Mouse (Mus musculus): ENCODE results near the gene Rplp1. TPM values are rescaled to one million over a fixed set of nuclear protein-coding genes. Genes with fewer than 3 reads are reported as not detected.

The Rplp1 gene
- polyA plus RNA-seq, 1 experiment from 2014 or later: 1,160 TPM

- H3K9me3 ChIP-seq (ENCODE audit: control insufficient read depth, low read length): no peaks in the 10 kb centered on the region
- H3K4me3 ChIP-seq (ENCODE audit: control insufficient read depth in 1 of 2, insufficient read depth in 1 of 2, low read depth in 1 of 2, low read length in 2 of 2): no peak overlapping the region
- WGBS: 72% methylated on average over 8 of the region's 8 CpGs
- peaks cover 25% of the 10 kb centered on the region; the same call in 1 of the 2 replicates for H3K27me3 ChIP-seq (ENCODE audit: control insufficient read depth, insufficient read depth, low read length)
- H3K4me1 ChIP-seq (ENCODE audit: control insufficient read depth in 2 of 2, insufficient read depth in 2 of 2, low read length in 2 of 2): peaks cover 0 to 6% of the 10 kb centered on the region in 2 experiments; a peak in 3 of 4 replicates
- H3K36me3 ChIP-seq (ENCODE audit: control insufficient read depth, insufficient read depth, low read length): no peaks in the 10 kb centered on the region
- ATAC-seq (ENCODE audit: insufficient number of reproducible peaks, insufficient read depth, low FRiP score, low read depth): no peak
- H3K27ac ChIP-seq (replicated peaks in 1 of 2; ENCODE audit: control insufficient read depth in 1 of 2, insufficient read depth in 1 of 2, low read depth in 2 of 2, low read length in 2 of 2): no peak overlapping the region
- H3K4me2 ChIP-seq (ENCODE audit: low read length): no peak overlapping the region
- H3K9ac ChIP-seq (ENCODE audit: low read length): no peak overlapping the region
Observed at GRCm38 (mm10) chr9:61873325-61873724, 41.0 kb downstream of the Rplp1 start.

- WGBS: 71% methylated on average over 8 of the region's 8 CpGs
- Histone ChIP-seq H3K27me3 (ENCODE audit: control insufficient read depth, insufficient read depth, low read length) (peaks cover 17% of the 10 kb centered on the region; the same call in 1 of the 2 replicates), H3K4me3 (ENCODE audit: control insufficient read depth in 1 of 2, insufficient read depth in 1 of 2, low read depth in 1 of 2, low read length in 2 of 2) (no peak overlapping the region), H3K4me1 (ENCODE audit: control insufficient read depth in 2 of 2, insufficient read depth in 2 of 2, low read length in 2 of 2) (peaks cover 0 to 3% of the 10 kb centered on the region in 2 experiments; a peak in 1 of 4 replicates), H3K4me2 (ENCODE audit: low read length) (no peak overlapping the region), H3K9ac (ENCODE audit: low read length) (no peak overlapping the region), H3K36me3 (ENCODE audit: control insufficient read depth, insufficient read depth, low read length) (no peaks in the 10 kb centered on the region), H3K27ac (replicated peaks in 1 of 2; ENCODE audit: control insufficient read depth in 1 of 2, insufficient read depth in 1 of 2, low read depth in 2 of 2, low read length in 2 of 2) (no peak overlapping the region), H3K9me3 (ENCODE audit: control insufficient read depth, low read length) (no peaks in the 10 kb centered on the region)
- no peak for ATAC-seq (ENCODE audit: insufficient number of reproducible peaks, insufficient read depth, low FRiP score, low read depth)
Observed at GRCm38 (mm10) chr9:61872246-61872941, 41.9 kb downstream of the Rplp1 start.

- Histone ChIP-seq H3K4me3 (ENCODE audit: control insufficient read depth in 1 of 2, insufficient read depth in 1 of 2, low read depth in 1 of 2, low read length in 2 of 2) (no peak overlapping the region), H3K4me1 (ENCODE audit: control insufficient read depth in 2 of 2, insufficient read depth in 2 of 2, low read length in 2 of 2) (peaks cover 0 to 3% of the 10 kb centered on the region in 2 experiments; a peak in 1 of 4 replicates), H3K4me2 (ENCODE audit: low read length) (no peak overlapping the region), H3K27me3 (ENCODE audit: control insufficient read depth, insufficient read depth, low read length) (peaks cover 17% of the 10 kb centered on the region), H3K36me3 (ENCODE audit: control insufficient read depth, insufficient read depth, low read length) (no peaks in the 10 kb centered on the region), H3K9ac (ENCODE audit: low read length) (no peak overlapping the region), H3K9me3 (ENCODE audit: control insufficient read depth, low read length) (no peaks in the 10 kb centered on the region), H3K27ac (replicated peaks in 1 of 2; ENCODE audit: control insufficient read depth in 1 of 2, insufficient read depth in 1 of 2, low read depth in 2 of 2, low read length in 2 of 2) (no peak overlapping the region)
- WGBS: 81% methylated on average over 6 of the region's 6 CpGs
- ATAC-seq (ENCODE audit: insufficient number of reproducible peaks, insufficient read depth, low FRiP score, low read depth): no peak; the same call in 1 of the 2 replicates
Observed at GRCm38 (mm10) chr9:61871839-61872238, 42.5 kb downstream of the Rplp1 start.

GRCm38 (mm10) chr9:61867659-61868058 lies 46.7 kb downstream of the Rplp1 start:
- Histone ChIP-seq H3K4me3 (ENCODE audit: control insufficient read depth in 1 of 2, insufficient read depth in 1 of 2, low read depth in 1 of 2, low read length in 2 of 2) (no peak overlapping the region), H3K4me1 (ENCODE audit: control insufficient read depth in 2 of 2, insufficient read depth in 2 of 2, low read length in 2 of 2) (peaks cover 0 to 3% of the 10 kb centered on the region in 2 experiments; a peak in 1 of 4 replicates), H3K36me3 (ENCODE audit: control insufficient read depth, insufficient read depth, low read length) (no peaks in the 10 kb centered on the region), H3K9me3 (ENCODE audit: control insufficient read depth, low read length) (no peaks in the 10 kb centered on the region), H3K27me3 (ENCODE audit: control insufficient read depth, insufficient read depth, low read length) (peaks cover 16% of the 10 kb centered on the region), H3K9ac (ENCODE audit: low read length) (no peak overlapping the region), H3K4me2 (ENCODE audit: low read length) (no peak overlapping the region), H3K27ac (replicated peaks in 1 of 2; ENCODE audit: control insufficient read depth in 1 of 2, insufficient read depth in 1 of 2, low read depth in 2 of 2, low read length in 2 of 2) (no peak overlapping the region)
- no peak for ATAC-seq (ENCODE audit: insufficient number of reproducible peaks, insufficient read depth, low FRiP score, low read depth)
- whole genome bisulfite sequencing: 38% methylated on average over 11 of the region's 11 CpGs

Other genes with a start within 250 kb of the Rplp1 start
- gene Kif23, start 32.2 kb upstream of the Rplp1 start, polyA plus RNA-seq (2014; fragmentation: Nextera tagmentation; extraction: Ambion mirVana): 77.1 and 82.9 TPM in 2 replicates
- 0.38 and 0.44 TPM in 2 replicates for gene Paqr5, start 112.3 kb upstream of the Rplp1 start, polyA plus RNA-seq (2014; fragmentation: Nextera tagmentation; extraction: Ambion mirVana)
- 9.6 and 10.7 TPM in 2 replicates for gene Glce, start 208.1 kb upstream of the Rplp1 start, polyA plus RNA-seq (2014; fragmentation: Nextera tagmentation; extraction: Ambion mirVana)